Mouse (Mus musculus) midbrain, embryonic 14.5 days (tissue): Measurements from ENCODE around the gene Nup205. TPM values are rescaled to one million over a fixed set of nuclear protein-coding genes. Genes with fewer than 3 reads are reported as not detected.
"Not testable (repeated sequence)": the region's sequence is repeated elsewhere in the genome, so short reads cannot be mapped to it uniquely, and the experiment has no call there.

Source experiments
- ATAC-seq: fragments of 200-750 bp; cut with Nextera tagmentation; 2 replicates; pipeline ENCODE4 v1.8.0; 2017; ENCODE audit warnings: moderate number of reproducible peaks, moderate library complexity; ENCODE audit not compliant: low FRiP score, low TSS enrichment
- DNase-seq: peaks from one replicate; pipeline ENCODE4 v3.0.0-alpha.2; 2015
- H3K27ac ChIP-seq: fragments of 300-500 bp; sonication (generic); replicated peaks from 2 replicates; pipeline ENCODE4 v1.5.1; 2014; ENCODE audit warnings: mild to moderate bottlenecking, low read depth, low read length, moderate library complexity
- H3K27me3 ChIP-seq: fragments of 300-500 bp; sonication (generic); 2 replicates; pipeline ENCODE4 v1.6.1; 2014; ENCODE audit warnings: low read length, control low read depth, mixed read lengths; ENCODE audit not compliant: control insufficient read depth, insufficient read depth
- H3K36me3 ChIP-seq: fragments of 300-500 bp; sonication (generic); 2 replicates; pipeline ENCODE4 v1.6.1; 2014; ENCODE audit warnings: low read length, control low read depth; ENCODE audit not compliant: control insufficient read depth, insufficient read depth
- H3K4me1 ChIP-seq: fragments of 300-500 bp; sonication (generic); 2 replicates; pipeline ENCODE4 v1.6.1; 2014; ENCODE audit warnings: mild to moderate bottlenecking, antibody characterized with exemption, low read length, control low read depth; ENCODE audit not compliant: control insufficient read depth, insufficient read depth
- H3K4me2 ChIP-seq: fragments of 300-500 bp; sonication (generic); 2 replicates; pipeline ENCODE4 v1.6.1; 2014; ENCODE audit warnings: mild to moderate bottlenecking, low read length, moderate library complexity
- H3K4me3 ChIP-seq: fragments of 300-500 bp; sonication (generic); replicated peaks from 2 replicates; pipeline ENCODE4 v1.5.1; 2014; ENCODE audit warnings: low read depth, low read length
- H3K9ac ChIP-seq: fragments of 300-500 bp; sonication (generic); replicated peaks from 2 replicates; pipeline ENCODE4 v1.6.1; 2014; ENCODE audit warnings: mild to moderate bottlenecking, low read length, moderate library complexity
- H3K9me3 ChIP-seq: fragments of 300-500 bp; sonication (generic); 2 replicates; pipeline ENCODE4 v1.6.1; 2016; ENCODE audit warnings: low read length, control low read depth, mixed read lengths; ENCODE audit not compliant: control insufficient read depth
- whole genome bisulfite sequencing: fragments of 180-500 bp; shearing (Covaris S2); extraction: QIAGEN DNeasy Blood & Tissue Kit; methylation state at CpG from one replicate; pipeline ENCODE4 v1.1.7; 2014; 5-methylcytosine and 5-hydroxymethylcytosine counted together
- polyA plus RNA-seq: library from polyadenylated mRNA; unstranded; fragments of >200 nt; fragmentation: Nextera tagmentation; extraction: Ambion mirVana; gene quantifications from 2 replicates; pipeline ENCODE4 v1.2.1, GENCODE M21; 2014

Nup205 gene
- polyA plus RNA-seq, 1 experiment from 2014 or later, result 37.0 TPM

DNA sequence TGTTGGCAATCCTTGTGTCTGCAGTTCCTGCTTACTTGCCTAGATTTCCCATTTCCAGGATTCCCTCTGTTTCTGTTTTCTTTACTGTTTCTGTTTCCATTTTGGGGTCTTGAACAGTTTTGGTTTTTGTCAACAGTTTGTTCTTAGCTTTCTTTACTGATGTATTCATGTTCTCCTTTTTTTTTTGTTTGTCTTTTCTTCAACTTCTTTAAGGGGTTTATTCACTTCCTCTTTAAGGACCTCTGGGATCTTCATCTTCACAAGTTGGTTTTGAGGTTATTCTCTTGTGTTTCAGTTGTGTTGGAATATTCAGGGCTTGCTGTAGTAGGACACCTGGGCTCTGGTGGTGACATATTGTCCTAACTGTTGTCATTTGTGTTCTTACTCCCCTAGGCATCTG is 22.7 kb upstream of the Nup205 start:
- H3K9me3 ChIP-seq, result no peaks in the 10 kb centered on the region
- H3K27me3 ChIP-seq, result no peaks in the 10 kb centered on the region
- H3K4me2 ChIP-seq, result no peak overlapping the region
- no peak overlapping the region for H3K9ac ChIP-seq
- DNase-seq (no peak), ATAC-seq (no peak)
- no peak overlapping the region for H3K27ac ChIP-seq
- no peak overlapping the region for H3K4me3 ChIP-seq
- H3K36me3 ChIP-seq, result no peaks in the 10 kb centered on the region
- no peaks in the 10 kb centered on the region for H3K4me1 ChIP-seq

DNA sequence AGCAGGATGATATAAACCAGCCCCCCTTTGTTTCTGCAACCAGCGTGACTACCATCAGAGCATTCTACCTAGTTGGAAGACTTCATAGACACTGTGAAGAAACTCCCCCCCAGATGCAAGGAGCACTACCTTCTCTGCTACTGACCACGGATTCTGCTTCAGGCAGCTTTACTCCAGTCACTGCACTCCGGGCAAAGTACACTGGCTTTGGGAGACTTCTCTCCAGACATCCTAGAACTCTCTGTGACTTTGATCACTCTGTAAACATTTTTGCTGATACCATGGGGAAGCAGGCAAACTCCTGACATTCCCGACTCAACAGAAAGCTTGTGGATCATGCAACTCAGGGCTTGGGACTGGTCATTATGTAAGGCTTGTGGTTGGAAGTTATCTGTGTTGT is 8.0 kb upstream of the Nup205 start:
- no peak overlapping the region for H3K27ac ChIP-seq
- H3K4me3 ChIP-seq, result no peak overlapping the region
- H3K9ac ChIP-seq, result no peak overlapping the region
- no peak for DNase-seq
- ATAC-seq, result no peak
- H3K36me3 ChIP-seq, result no peaks in the 10 kb centered on the region
- no peaks in the 10 kb centered on the region for H3K9me3 ChIP-seq
- H3K27me3 ChIP-seq, result no peaks in the 10 kb centered on the region
- 81% methylated on average over 4 of the region's 4 CpGs for WGBS
- H3K4me1 ChIP-seq, result no peaks in the 10 kb centered on the region
- no peak overlapping the region for H3K4me2 ChIP-seq

DNA sequence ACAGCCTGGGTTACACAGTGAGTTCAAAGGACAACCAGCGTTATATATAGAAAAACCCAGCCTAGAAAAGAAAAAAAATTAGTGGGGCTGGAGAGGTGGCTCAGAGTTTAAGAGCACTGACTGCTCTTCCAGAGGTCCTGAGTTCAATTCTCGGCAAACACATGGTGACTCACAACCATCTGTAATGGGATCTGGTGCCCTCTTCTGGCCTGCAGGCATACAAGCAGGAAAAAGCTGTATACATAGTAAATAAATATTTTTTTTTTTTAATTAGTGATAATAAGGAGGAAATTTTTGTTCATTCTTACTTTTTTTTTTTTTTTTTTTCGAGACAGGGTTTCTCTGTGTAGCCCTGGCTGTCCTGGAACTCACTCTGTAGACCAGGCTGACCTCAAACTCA is 5.2 kb upstream of the Nup205 start:
- H3K27me3 ChIP-seq, H3K4me2 ChIP-seq, ATAC-seq, H3K4me1 ChIP-seq, H3K4me3 ChIP-seq, DNase-seq, H3K9me3 ChIP-seq, H3K36me3 ChIP-seq, H3K9ac ChIP-seq, H3K27ac ChIP-seq: not testable (repeated sequence)
- WGBS, result 65% methylated on average over 3 of the region's 3 CpGs

- no peaks in the 10 kb centered on the region for H3K9me3 ChIP-seq
Observed at GRCm38 (mm10) chr6:35173181-35173580, 4.0 kb upstream of the Nup205 start.

DNA sequence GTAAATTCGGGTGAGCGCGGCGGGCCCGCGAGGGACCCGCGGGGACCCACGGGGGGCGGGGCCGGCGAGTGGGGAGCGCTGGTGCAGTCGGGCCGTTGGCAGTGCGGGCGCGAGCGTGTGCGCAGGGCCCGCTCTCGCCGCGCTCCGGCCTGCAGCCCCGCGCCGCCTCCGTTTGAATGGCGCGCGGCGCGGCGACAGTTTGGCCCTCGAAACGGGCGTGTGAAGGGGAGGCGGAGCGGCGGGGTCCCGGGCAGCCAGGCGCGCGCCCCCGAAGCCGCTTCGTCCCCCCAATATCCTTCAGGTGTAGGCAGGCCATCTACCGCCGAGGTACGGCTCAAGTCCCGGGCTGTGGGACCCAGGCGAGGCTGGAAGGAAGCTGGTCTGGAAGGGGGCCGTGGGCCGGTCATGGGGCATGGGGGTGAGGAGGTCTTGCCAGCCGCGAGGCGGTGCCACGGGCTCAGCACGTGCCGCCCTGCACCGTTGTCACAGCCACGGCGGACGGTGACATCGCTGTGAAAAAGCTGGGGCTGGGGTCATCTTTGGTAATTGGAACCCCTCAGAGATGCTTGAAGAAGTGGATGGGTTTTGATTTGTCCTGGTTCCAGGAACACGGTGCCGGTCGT is 540 bp downstream of the Nup205 start:
- peak overlapping the region; percentile 94 for H3K4me3 ChIP-seq
- no peaks in the 10 kb centered on the region for H3K36me3 ChIP-seq
- H3K9me3 ChIP-seq, result no peaks in the 10 kb centered on the region
- H3K9ac ChIP-seq, result peak overlapping the region; percentile 89
- no peaks in the 10 kb centered on the region for H3K4me1 ChIP-seq
- peak; percentile 84 for ATAC-seq
- DNase-seq, result peak; percentile 71
- no peaks in the 10 kb centered on the region for H3K27me3 ChIP-seq
- H3K4me2 ChIP-seq, result peak overlapping the region; percentile 83
- under 1% methylated on average over 69 of the region's 69 CpGs for WGBS
- H3K27ac ChIP-seq, result peak overlapping the region; percentile 99

More at GRCm38 (mm10) chr6:35173181-35173580, 4.0 kb upstream of the Nup205 start:
- no peak overlapping the region for H3K4me2 ChIP-seq
- H3K27ac ChIP-seq, result no peak overlapping the region
- H3K36me3 ChIP-seq, result no peaks in the 10 kb centered on the region
- WGBS, result 88% methylated on average over 4 of the region's 4 CpGs
- H3K9ac ChIP-seq, result no peak overlapping the region
- no peaks in the 10 kb centered on the region for H3K27me3 ChIP-seq
- DNase-seq (no peak), ATAC-seq (no peak)
- no peaks in the 10 kb centered on the region for H3K4me1 ChIP-seq
- no peak overlapping the region for H3K4me3 ChIP-seq

GRCm38 (mm10) chr6:35179299-35179698 is 2.1 kb downstream of the Nup205 start:
- WGBS, result 95% methylated on average over 3 of the region's 3 CpGs
- not testable (repeated sequence) for H3K9ac ChIP-seq, H3K36me3 ChIP-seq, H3K4me3 ChIP-seq, H3K4me1 ChIP-seq, H3K4me2 ChIP-seq, ATAC-seq, H3K9me3 ChIP-seq, DNase-seq, H3K27me3 ChIP-seq, H3K27ac ChIP-seq

- ATAC-seq (no peak), DNase-seq (no peak)
- Histone ChIP-seq H3K4me3 (no peak overlapping the region), H3K36me3 (peaks cover 43% of the 10 kb centered on the region), H3K4me2 (no peak overlapping the region), H3K4me1 (no peaks in the 10 kb centered on the region), H3K27me3 (no peaks in the 10 kb centered on the region), H3K9me3 (no peaks in the 10 kb centered on the region), H3K9ac (no peak overlapping the region), H3K27ac (no peak overlapping the region)
- 98% methylated on average over 1 of the region's 1 CpGs for whole genome bisulfite sequencing
Observed at GRCm38 (mm10) chr6:35184781-35185180, 7.6 kb downstream of the Nup205 start.

DNA sequence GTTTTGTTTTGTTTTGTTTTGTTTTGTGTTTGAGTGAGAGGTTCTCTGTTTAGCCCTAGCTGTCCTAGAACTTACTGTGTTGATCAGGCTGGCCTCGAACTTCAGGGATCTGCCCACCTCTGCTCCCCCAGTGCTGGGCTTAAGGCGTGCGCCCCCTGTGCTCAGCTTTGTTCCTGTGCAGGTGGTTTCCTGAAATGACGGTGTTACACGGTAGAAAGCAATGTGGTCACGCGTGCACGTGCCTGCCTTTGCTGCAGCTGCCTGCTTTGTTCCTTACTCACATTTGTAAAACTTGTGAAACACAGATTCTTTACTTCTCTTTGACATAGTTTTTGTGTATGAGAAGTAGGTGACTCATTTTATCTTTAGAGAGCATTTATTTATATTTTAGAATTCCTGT is 14.0 kb downstream of the Nup205 start:
- H3K9ac ChIP-seq, result no peak overlapping the region
- H3K4me2 ChIP-seq, result no peak overlapping the region
- H3K9me3 ChIP-seq, result no peaks in the 10 kb centered on the region
- H3K4me1 ChIP-seq, result no peaks in the 10 kb centered on the region
- no peak for DNase-seq
- H3K27ac ChIP-seq, result no peak overlapping the region
- peaks cover 89% of the 10 kb centered on the region for H3K36me3 ChIP-seq
- no peak overlapping the region for H3K4me3 ChIP-seq
- 94% methylated on average over 8 of the region's 8 CpGs for WGBS
- ATAC-seq, result no peak
- no peaks in the 10 kb centered on the region for H3K27me3 ChIP-seq

GRCm38 (mm10) chr6:35225696-35226095 is 48.5 kb downstream of the Nup205 start:
- Histone ChIP-seq H3K9me3 (no peaks in the 10 kb centered on the region), H3K27me3 (no peaks in the 10 kb centered on the region), H3K4me3 (no peak overlapping the region), H3K4me2 (no peak overlapping the region), H3K27ac (no peak overlapping the region), H3K9ac (no peak overlapping the region), H3K36me3 (peaks cover 59% of the 10 kb centered on the region), H3K4me1 (no peaks in the 10 kb centered on the region)
- ATAC-seq (no peak), DNase-seq (no peak)
- 89% methylated on average over 4 of the region's 4 CpGs for WGBS
